Mouse (Mus musculus) CH12F3 (cell line): ENCODE results near the gene Rnf40.
"Not testable (repeated sequence)": the region's sequence is repeated elsewhere in the genome, so short reads cannot be mapped to it uniquely, and the experiment has no call there.

Source experiments
- in situ Hi-C: fragments of 300-500 bp; cut with MboI; formaldehyde crosslinking; loops from 2 replicates; pipeline ENCODE4 v1.14.3; 2020; ENCODE audit warnings: low sequenced_read_pairs

Rnf40 gene

GRCm38 (mm10) chr7:127601735-127602134 is 13.2 kb downstream of the Rnf40 start:
- in situ Hi-C loops = no loop called here

GRCm38 (mm10) chr7:127602903-127603302 is 14.3 kb downstream of the Rnf40 start:
- in situ Hi-C loops = no loop called here

- in situ Hi-C loops = no loop called here
Measured at GRCm38 (mm10) chr7:127604256-127604655, 15.7 kb downstream of the Rnf40 start.

- in situ Hi-C loops = no loop called here
Measured at GRCm38 (mm10) chr7:127607150-127607549, 18.6 kb downstream of the Rnf40 start.

- in situ Hi-C loops = no loop called here
Measured at GRCm38 (mm10) chr7:127611011-127611410, 22.4 kb downstream of the Rnf40 start.

- in situ Hi-C loops = no loop called here
Measured at GRCm38 (mm10) chr7:127611561-127611960, 23.0 kb downstream of the Rnf40 start.

- in situ Hi-C loops = no loop called here
Measured at GRCm38 (mm10) chr7:127613501-127613900, 24.9 kb downstream of the Rnf40 start.

GRCm38 (mm10) chr7:127614091-127614490 is 25.5 kb downstream of the Rnf40 start:
- in situ Hi-C loops = no loop called here

GRCm38 (mm10) chr7:127614511-127614890 is 25.9 kb downstream of the Rnf40 start:
- in situ Hi-C loops = no loop called here

GRCm38 (mm10) chr7:127614891-127615843 is 26.6 kb downstream of the Rnf40 start, which contains the start of gene Zfp629:
TSS of gene Zfp629 (minus strand) at chr7:127615797.
- in situ Hi-C loops = no loop called here

GRCm38 (mm10) chr7:127616336-127616735 is 27.8 kb downstream of the Rnf40 start:
- in situ Hi-C loops = no loop called here

GRCm38 (mm10) chr7:127616881-127617280 is 28.3 kb downstream of the Rnf40 start:
- in situ Hi-C loops = no loop called here

GRCm38 (mm10) chr7:127617962-127618361 is 29.4 kb downstream of the Rnf40 start:
- in situ Hi-C loops = no loop called here

GRCm38 (mm10) chr7:127618402-127618801 is 29.8 kb downstream of the Rnf40 start:
- in situ Hi-C loops = not testable (repeated sequence)

- in situ Hi-C loops = no loop called here
Measured at GRCm38 (mm10) chr7:127626039-127626438, 37.5 kb downstream of the Rnf40 start.

GRCm38 (mm10) chr7:127626471-127626870 is 37.9 kb downstream of the Rnf40 start:
- in situ Hi-C loops = no loop called here

GRCm38 (mm10) chr7:127628646-127629045 is 40.1 kb downstream of the Rnf40 start:
- in situ Hi-C loops = no loop called here

- in situ Hi-C loops = no loop called here
Measured at GRCm38 (mm10) chr7:127631416-127631815, 42.8 kb downstream of the Rnf40 start.

GRCm38 (mm10) chr7:127636963-127637362 is 48.4 kb downstream of the Rnf40 start:
- in situ Hi-C loops = no loop called here

- in situ Hi-C loops = no loop called here
Measured at GRCm38 (mm10) chr7:127641260-127641659, 52.7 kb downstream of the Rnf40 start.

GRCm38 (mm10) chr7:127642254-127642653 is 53.7 kb downstream of the Rnf40 start:
- in situ Hi-C loops = no loop called here

- in situ Hi-C loops = no loop called here
Measured at GRCm38 (mm10) chr7:127646363-127646762, 57.8 kb downstream of the Rnf40 start.
